Mouse (Mus musculus): Measurements from ENCODE around the gene Sgms1. TPM values are rescaled to one million over a fixed set of nuclear protein-coding genes. Genes with fewer than 3 reads are reported as not detected.

Sgms1 gene
- total RNA-seq, 4 experiments from 2014 or later = 47.5 to 60.8 (median 52.4) TPM

GRCm38 (mm10) chr19:32386556-32387402, 2.7 kb downstream of the Sgms1 start:
- DNase-seq (ENCODE audit: low spot score in 2 of 2) = peak in 1 of 2 experiments; percentile 39

GRCm38 (mm10) chr19:32383738-32384137, 5.8 kb downstream of the Sgms1 start:
- no peak for DNase-seq (ENCODE audit: low spot score in 2 of 2)

- DNase-seq (ENCODE audit: low spot score in 2 of 2) = no peak
Observed at GRCm38 (mm10) chr19:32381511-32381961, 8.0 kb downstream of the Sgms1 start.

- no peak for DNase-seq (ENCODE audit: low spot score in 2 of 2)
Observed at GRCm38 (mm10) chr19:32380748-32381147, 8.8 kb downstream of the Sgms1 start.

- DNase-seq (ENCODE audit: low spot score in 2 of 2) = no peak
Observed at GRCm38 (mm10) chr19:32379239-32379920, 10.1 kb downstream of the Sgms1 start.

GRCm38 (mm10) chr19:32378581-32378980, 10.9 kb downstream of the Sgms1 start:
- no peak for DNase-seq (ENCODE audit: low spot score in 2 of 2)

- DNase-seq (ENCODE audit: low spot score in 2 of 2) = no peak
Observed at GRCm38 (mm10) chr19:32377701-32378325, 11.7 kb downstream of the Sgms1 start.

GRCm38 (mm10) chr19:32376886-32377535, 12.5 kb downstream of the Sgms1 start:
- DNase-seq (ENCODE audit: low spot score in 2 of 2) = no peak

- no peak for DNase-seq (ENCODE audit: low spot score in 2 of 2)
Observed at GRCm38 (mm10) chr19:32376054-32376453, 13.5 kb downstream of the Sgms1 start.

- DNase-seq (ENCODE audit: low spot score in 2 of 2) = no peak
Observed at GRCm38 (mm10) chr19:32375473-32375985, 14.0 kb downstream of the Sgms1 start.

GRCm38 (mm10) chr19:32374751-32375150, 14.8 kb downstream of the Sgms1 start:
- no peak for DNase-seq (ENCODE audit: low spot score in 2 of 2)

GRCm38 (mm10) chr19:32373865-32374655, 15.5 kb downstream of the Sgms1 start:
- no peak for DNase-seq (ENCODE audit: low spot score in 2 of 2)

GRCm38 (mm10) chr19:32372373-32372772, 17.1 kb downstream of the Sgms1 start:
- DNase-seq (ENCODE audit: low spot score in 2 of 2) = no peak

GRCm38 (mm10) chr19:32367333-32367732, 22.2 kb downstream of the Sgms1 start:
- no peak for DNase-seq (ENCODE audit: low spot score in 2 of 2)

GRCm38 (mm10) chr19:32366406-32366805, 23.1 kb downstream of the Sgms1 start:
- DNase-seq (ENCODE audit: low spot score in 2 of 2) = no peak

GRCm38 (mm10) chr19:32365111-32365510, 24.4 kb downstream of the Sgms1 start:
- DNase-seq (ENCODE audit: low spot score in 2 of 2) = peak in 1 of 2 experiments; percentile 70

GRCm38 (mm10) chr19:32363587-32363986, 25.9 kb downstream of the Sgms1 start:
- no peak for DNase-seq (ENCODE audit: low spot score in 2 of 2)

GRCm38 (mm10) chr19:32362520-32362919, 27.0 kb downstream of the Sgms1 start:
- DNase-seq (ENCODE audit: low spot score in 2 of 2) = no peak

GRCm38 (mm10) chr19:32360989-32361698, 28.4 kb downstream of the Sgms1 start:
- DNase-seq (ENCODE audit: low spot score in 2 of 2) = no peak

GRCm38 (mm10) chr19:32360546-32360945, 29.0 kb downstream of the Sgms1 start:
- no peak for DNase-seq (ENCODE audit: low spot score in 2 of 2)
